Mouse (Mus musculus): ENCODE measurements around the gene Dscaml1. TPM values are rescaled to one million over a fixed set of nuclear protein-coding genes. Genes with fewer than 3 reads are reported as not detected.

Gene Dscaml1
- polyA plus RNA-seq, 1 experiment from 2014 or later: 0.67 TPM

GRCm38 (mm10) chr9:45638184-45638917 is 211.9 kb downstream of the Dscaml1 start:
- no peak overlapping the region for H3K4me3 ChIP-seq
- no peaks in the 10 kb centered on the region for H3K27me3 ChIP-seq (replicated peaks; ENCODE audit: low read depth, poor library complexity, severe bottlenecking)
- no peaks in the 10 kb centered on the region for H3K36me3 ChIP-seq (replicated peaks)
- peaks cover 3% of the 10 kb centered on the region; the same call in 1 of the 2 replicates for H3K4me1 ChIP-seq
- H3K9me3 ChIP-seq: no peaks in the 10 kb centered on the region
- H3K27ac ChIP-seq (replicated peaks): no peak overlapping the region
- no peak for DNase-seq (ENCODE audit: low spot score)
- 79% methylated on average over 6 of the region's 6 CpGs for WGBS

- H3K4me1 ChIP-seq: peaks cover 12% of the 10 kb centered on the region
- WGBS: 72% methylated on average over 6 of the region's 6 CpGs
- no peak overlapping the region for H3K4me3 ChIP-seq
- H3K36me3 ChIP-seq (replicated peaks): no peaks in the 10 kb centered on the region
- H3K9me3 ChIP-seq: no peaks in the 10 kb centered on the region
- no peaks in the 10 kb centered on the region for H3K27me3 ChIP-seq (replicated peaks; ENCODE audit: low read depth, poor library complexity, severe bottlenecking)
- no peak overlapping the region for H3K27ac ChIP-seq (replicated peaks)
- no peak for DNase-seq (ENCODE audit: low spot score)
Observed at GRCm38 (mm10) chr9:45644833-45645388, 218.5 kb downstream of the Dscaml1 start.

GRCm38 (mm10) chr9:45645526-45645925 is 219.1 kb downstream of the Dscaml1 start:
- DNase-seq (ENCODE audit: low spot score): no peak
- peaks cover 12% of the 10 kb centered on the region for H3K4me1 ChIP-seq
- no peaks in the 10 kb centered on the region for H3K9me3 ChIP-seq
- no peak overlapping the region for H3K4me3 ChIP-seq
- WGBS: 40% methylated on average over 6 of the region's 6 CpGs
- H3K27me3 ChIP-seq (replicated peaks; ENCODE audit: low read depth, poor library complexity, severe bottlenecking): no peaks in the 10 kb centered on the region
- no peaks in the 10 kb centered on the region for H3K36me3 ChIP-seq (replicated peaks)
- 0 out of 2 replicates have a peak overlapping the region, but pooled peaks have one; percentile 4 for H3K27ac ChIP-seq (replicated peaks)

- Histone ChIP-seq H3K4me3 (no peak overlapping the region), H3K36me3 (replicated peaks) (no peaks in the 10 kb centered on the region), H3K27ac (replicated peaks) (peak overlapping the region; percentile 55), H3K9me3 (no peaks in the 10 kb centered on the region), H3K27me3 (replicated peaks; ENCODE audit: low read depth, poor library complexity, severe bottlenecking) (no peaks in the 10 kb centered on the region), H3K4me1 (peaks cover 22% of the 10 kb centered on the region)
- 49% methylated on average over 13 of the region's 13 CpGs for WGBS
- no peak for DNase-seq (ENCODE audit: low spot score)
Observed at GRCm38 (mm10) chr9:45651078-45651809, 224.8 kb downstream of the Dscaml1 start.

GRCm38 (mm10) chr9:45651810-45652177 is 225.4 kb downstream of the Dscaml1 start:
- Histone ChIP-seq H3K27me3 (replicated peaks; ENCODE audit: low read depth, poor library complexity, severe bottlenecking) (no peaks in the 10 kb centered on the region), H3K4me3 (no peak overlapping the region), H3K27ac (replicated peaks) (0 out of 2 replicates have a peak overlapping the region, but pooled peaks have one; percentile 55), H3K36me3 (replicated peaks) (no peaks in the 10 kb centered on the region), H3K4me1 (peaks cover 23% of the 10 kb centered on the region), H3K9me3 (no peaks in the 10 kb centered on the region)
- no peak for DNase-seq (ENCODE audit: low spot score)
- WGBS: 77% methylated on average over 3 of the region's 3 CpGs

GRCm38 (mm10) chr9:45657172-45658062 is 231.0 kb downstream of the Dscaml1 start:
- WGBS: 9% methylated on average over 9 of the region's 9 CpGs
- Histone ChIP-seq H3K27ac (replicated peaks) (peak overlapping the region; percentile 72), H3K4me1 (peaks cover 18% of the 10 kb centered on the region), H3K36me3 (replicated peaks) (no peaks in the 10 kb centered on the region), H3K9me3 (no peaks in the 10 kb centered on the region), H3K27me3 (replicated peaks; ENCODE audit: low read depth, poor library complexity, severe bottlenecking) (no peaks in the 10 kb centered on the region), H3K4me3 (no peak overlapping the region)
- DNase-seq (ENCODE audit: low spot score): peak; percentile 27

- peaks cover 39% of the 10 kb centered on the region for H3K4me1 ChIP-seq
- no peaks in the 10 kb centered on the region for H3K36me3 ChIP-seq (replicated peaks)
- H3K27ac ChIP-seq (replicated peaks): no peak overlapping the region
- no peaks in the 10 kb centered on the region for H3K27me3 ChIP-seq (replicated peaks; ENCODE audit: low read depth, poor library complexity, severe bottlenecking)
- no peak overlapping the region for H3K4me3 ChIP-seq
- no peaks in the 10 kb centered on the region for H3K9me3 ChIP-seq
- no peak for DNase-seq (ENCODE audit: low spot score)
- WGBS: 77% methylated on average over 3 of the region's 3 CpGs
Observed at GRCm38 (mm10) chr9:45660191-45660590, 233.8 kb downstream of the Dscaml1 start.

- Histone ChIP-seq H3K27me3 (replicated peaks; ENCODE audit: low read depth, poor library complexity, severe bottlenecking) (no peaks in the 10 kb centered on the region), H3K36me3 (replicated peaks) (no peaks in the 10 kb centered on the region), H3K9me3 (no peaks in the 10 kb centered on the region), H3K4me1 (peaks cover 40% of the 10 kb centered on the region), H3K27ac (replicated peaks) (no peak overlapping the region), H3K4me3 (no peak overlapping the region)
- 80% methylated on average over 5 of the region's 5 CpGs for WGBS
- DNase-seq (ENCODE audit: low spot score): no peak
Observed at GRCm38 (mm10) chr9:45662471-45662870, 236.0 kb downstream of the Dscaml1 start.

- 63% methylated on average over 15 of the region's 16 CpGs for WGBS
- Histone ChIP-seq H3K4me3 (no peak overlapping the region), H3K36me3 (replicated peaks) (no peaks in the 10 kb centered on the region), H3K4me1 (peaks cover 31% of the 10 kb centered on the region), H3K9me3 (no peaks in the 10 kb centered on the region), H3K27me3 (replicated peaks; ENCODE audit: low read depth, poor library complexity, severe bottlenecking) (no peaks in the 10 kb centered on the region), H3K27ac (replicated peaks) (0 out of 2 replicates have a peak overlapping the region, but pooled peaks have one; percentile 54)
- no peak for DNase-seq (ENCODE audit: low spot score)
Observed at GRCm38 (mm10) chr9:45663386-45664315, 237.2 kb downstream of the Dscaml1 start.

- Histone ChIP-seq H3K36me3 (replicated peaks) (no peaks in the 10 kb centered on the region), H3K27me3 (replicated peaks; ENCODE audit: low read depth, poor library complexity, severe bottlenecking) (no peaks in the 10 kb centered on the region), H3K27ac (replicated peaks) (peak overlapping the region; percentile 54), H3K9me3 (no peaks in the 10 kb centered on the region), H3K4me3 (0 out of 2 replicates have a peak overlapping the region, but pooled peaks have one; percentile 13), H3K4me1 (peaks cover 31% of the 10 kb centered on the region)
- no peak for DNase-seq (ENCODE audit: low spot score)
- 85% methylated on average over 6 of the region's 6 CpGs for WGBS
Observed at GRCm38 (mm10) chr9:45664326-45664725, 237.9 kb downstream of the Dscaml1 start.

GRCm38 (mm10) chr9:45664871-45665394 is 238.5 kb downstream of the Dscaml1 start:
- H3K9me3 ChIP-seq: no peaks in the 10 kb centered on the region
- WGBS: 39% methylated on average over 15 of the region's 15 CpGs

More at GRCm38 (mm10) chr9:45664871-45665394, 238.5 kb downstream of the Dscaml1 start:
- Histone ChIP-seq H3K27ac (replicated peaks) (peak overlapping the region; percentile 54), H3K4me3 (0 out of 2 replicates have a peak overlapping the region, but pooled peaks have one; percentile 13), H3K27me3 (replicated peaks; ENCODE audit: low read depth, poor library complexity, severe bottlenecking) (no peaks in the 10 kb centered on the region), H3K36me3 (replicated peaks) (no peaks in the 10 kb centered on the region), H3K4me1 (peaks cover 31% of the 10 kb centered on the region)
- DNase-seq (ENCODE audit: low spot score): no peak

All from embryonic facial prominence, embryonic 10.5 days (tissue).